Mouse (Mus musculus) heart, embryonic 10.5 days (tissue): ENCODE data around the gene Rcsd1. TPM values are rescaled to one million over a fixed set of nuclear protein-coding genes. Genes with fewer than 3 reads are reported as not detected.
"Not testable (repeated sequence)": the region's sequence is repeated elsewhere in the genome, so short reads cannot be mapped to it uniquely, and the experiment has no call there.

Experiments
- DNase-seq: peaks from one replicate; pipeline ENCODE4 v3.0.0-alpha.2; 2017; ENCODE audit warnings: low spot score
- H3K27ac ChIP-seq: fragments of 300-500 bp; sonication (generic); 2 replicates; pipeline ENCODE4 v1.5.1; 2016; ENCODE audit warnings: mild to moderate bottlenecking
- H3K27me3 ChIP-seq: fragments of 300-500 bp; sonication (generic); 2 replicates; pipeline ENCODE4 v1.6.1; 2016; ENCODE audit warnings: mild to moderate bottlenecking; ENCODE audit not compliant: poor library complexity, insufficient read depth, severe bottlenecking
- H3K36me3 ChIP-seq: fragments of 300-500 bp; sonication (generic); 2 replicates; pipeline ENCODE4 v1.6.1; 2016; ENCODE audit warnings: mild to moderate bottlenecking, moderate library complexity
- H3K4me1 ChIP-seq: fragments of 300-500 bp; sonication (generic); 2 replicates; pipeline ENCODE4 v1.6.1; 2016; ENCODE audit warnings: mild to moderate bottlenecking
- H3K4me3 ChIP-seq: fragments of 300-500 bp; sonication (generic); 2 replicates; pipeline ENCODE4 v1.5.1; 2016; ENCODE audit warnings: mild to moderate bottlenecking, moderate library complexity
- H3K9me3 ChIP-seq: fragments of 300-500 bp; sonication (generic); 2 replicates; pipeline ENCODE4 v1.6.1; 2016; ENCODE audit warnings: mild to moderate bottlenecking, moderate library complexity
- WGBS: fragments of 180-500 bp; shearing (Covaris S2); methylation state at CpG from one replicate; pipeline ENCODE4 v1.1.7; 2016; 5-methylcytosine and 5-hydroxymethylcytosine counted together
- polyA plus RNA-seq: library from polyadenylated mRNA; unstranded; fragments of >200 nt; fragmentation: Nextera tagmentation; extraction: Ambion mirVana; gene quantifications from 2 replicates; pipeline ENCODE4 v1.2.1, GENCODE M21; 2016

Gene Rcsd1
- polyA plus RNA-seq, 1 experiment from 2014 or later: 100 TPM

- H3K27me3 ChIP-seq, H3K9me3 ChIP-seq, DNase-seq, H3K4me3 ChIP-seq: not testable (repeated sequence)
- peak overlapping the region; percentile 77 for H3K27ac ChIP-seq
- peaks cover 40% of the 10 kb centered on the region for H3K36me3 ChIP-seq
- peaks cover 92% of the 10 kb centered on the region for H3K4me1 ChIP-seq
Measured at GRCm38 (mm10) chr1:165680086-165680485, 29.5 kb downstream of the Rcsd1 start.

- Histone ChIP-seq H3K4me1 (peaks cover 92% of the 10 kb centered on the region), H3K27ac (peak overlapping the region; percentile 77), H3K36me3 (peaks cover 40% of the 10 kb centered on the region), H3K27me3 (no peaks in the 10 kb centered on the region), H3K4me3 (no peak overlapping the region), H3K9me3 (no peaks in the 10 kb centered on the region)
- 33% methylated on average over 3 of the region's 3 CpGs for WGBS
- no peak for DNase-seq
Measured at GRCm38 (mm10) chr1:165679618-165679997, 29.9 kb downstream of the Rcsd1 start.

- H3K4me1 ChIP-seq: peaks cover 92% of the 10 kb centered on the region
- H3K36me3 ChIP-seq: peaks cover 44% of the 10 kb centered on the region
- H3K27ac ChIP-seq: no peak overlapping the region
- no peak overlapping the region for H3K4me3 ChIP-seq
- H3K27me3 ChIP-seq: no peaks in the 10 kb centered on the region
- DNase-seq: no peak
- 70% methylated on average over 15 of the region's 15 CpGs for WGBS
- H3K9me3 ChIP-seq: no peaks in the 10 kb centered on the region
Measured at GRCm38 (mm10) chr1:165678861-165679617, 30.5 kb downstream of the Rcsd1 start.

- Histone ChIP-seq H3K36me3 (peaks cover 38% of the 10 kb centered on the region), H3K4me1 (peaks cover 94% of the 10 kb centered on the region), H3K4me3 (no peak overlapping the region), H3K9me3 (no peaks in the 10 kb centered on the region), H3K27ac (peak overlapping the region; percentile 70), H3K27me3 (no peaks in the 10 kb centered on the region)
- 46% methylated on average over 4 of the region's 4 CpGs for WGBS
- no peak for DNase-seq
Measured at GRCm38 (mm10) chr1:165677558-165677957, 32.0 kb downstream of the Rcsd1 start.

GRCm38 (mm10) chr1:165676993-165677392, 32.6 kb downstream of the Rcsd1 start:
- Histone ChIP-seq H3K4me3 (no peak overlapping the region), H3K27ac (peak overlapping the region; percentile 70), H3K4me1 (peaks cover 92% of the 10 kb centered on the region), H3K27me3 (no peaks in the 10 kb centered on the region), H3K9me3 (no peaks in the 10 kb centered on the region), H3K36me3 (peaks cover 38% of the 10 kb centered on the region)
- 33% methylated on average over 3 of the region's 3 CpGs for WGBS
- no peak for DNase-seq

- no peaks in the 10 kb centered on the region for H3K27me3 ChIP-seq
- 86% methylated on average over 9 of the region's 9 CpGs for WGBS
- peaks cover 89% of the 10 kb centered on the region for H3K4me1 ChIP-seq
- DNase-seq: no peak
- peaks cover 42% of the 10 kb centered on the region for H3K36me3 ChIP-seq
- H3K27ac ChIP-seq: 0 out of 2 replicates have a peak overlapping the region, but pooled peaks have one; percentile 39
- H3K4me3 ChIP-seq: no peak overlapping the region
- no peaks in the 10 kb centered on the region for H3K9me3 ChIP-seq
Measured at GRCm38 (mm10) chr1:165675167-165675566, 34.4 kb downstream of the Rcsd1 start.

GRCm38 (mm10) chr1:165672355-165672754, 37.2 kb downstream of the Rcsd1 start:
- Histone ChIP-seq H3K4me1 (peaks cover 86% of the 10 kb centered on the region), H3K4me3 (no peak overlapping the region), H3K36me3 (peaks cover 35% of the 10 kb centered on the region), H3K27me3 (no peaks in the 10 kb centered on the region), H3K9me3 (no peaks in the 10 kb centered on the region), H3K27ac (no peak overlapping the region)
- WGBS: 73% methylated on average over 9 of the region's 9 CpGs
- DNase-seq: no peak

- no peaks in the 10 kb centered on the region for H3K9me3 ChIP-seq
- peaks cover 23% of the 10 kb centered on the region for H3K36me3 ChIP-seq
- H3K27me3 ChIP-seq: no peaks in the 10 kb centered on the region
- no peak for DNase-seq
- H3K27ac ChIP-seq: peak overlapping the region; percentile 60
- WGBS: 49% methylated on average over 6 of the region's 6 CpGs
- H3K4me1 ChIP-seq: peaks cover 83% of the 10 kb centered on the region
- no peak overlapping the region for H3K4me3 ChIP-seq
Measured at GRCm38 (mm10) chr1:165670056-165670455, 39.5 kb downstream of the Rcsd1 start.

GRCm38 (mm10) chr1:165668904-165669303, 40.7 kb downstream of the Rcsd1 start:
- no peak for DNase-seq
- Histone ChIP-seq H3K36me3 (peaks cover 30% of the 10 kb centered on the region), H3K27ac (peak overlapping the region; percentile 87), H3K4me3 (no peak overlapping the region), H3K27me3 (no peaks in the 10 kb centered on the region), H3K9me3 (no peaks in the 10 kb centered on the region), H3K4me1 (peaks cover 80% of the 10 kb centered on the region)
- WGBS: 48% methylated on average over 4 of the region's 4 CpGs

GRCm38 (mm10) chr1:165667380-165667779, 42.2 kb downstream of the Rcsd1 start:
- peak; percentile 85 for DNase-seq
- WGBS: 26% methylated on average over 13 of the region's 13 CpGs
- H3K36me3 ChIP-seq: peaks cover 43% of the 10 kb centered on the region
- no peaks in the 10 kb centered on the region for H3K27me3 ChIP-seq
- H3K27ac ChIP-seq: peak overlapping the region; percentile 87
- H3K4me1 ChIP-seq: peaks cover 82% of the 10 kb centered on the region
- peak overlapping the region; percentile 29; the same call in 1 of the 2 replicates for H3K4me3 ChIP-seq
- H3K9me3 ChIP-seq: no peaks in the 10 kb centered on the region

GRCm38 (mm10) chr1:165666944-165667343, 42.6 kb downstream of the Rcsd1 start:
- Histone ChIP-seq H3K27me3 (no peaks in the 10 kb centered on the region), H3K4me3 (peak overlapping the region; percentile 29; the same call in 1 of the 2 replicates), H3K27ac (peak overlapping the region; percentile 87), H3K9me3 (no peaks in the 10 kb centered on the region), H3K36me3 (peaks cover 46% of the 10 kb centered on the region), H3K4me1 (peaks cover 83% of the 10 kb centered on the region)
- 83% methylated on average over 6 of the region's 6 CpGs for WGBS
- DNase-seq: no peak

- no peak for DNase-seq
- peaks cover 80% of the 10 kb centered on the region for H3K4me1 ChIP-seq
- H3K27me3 ChIP-seq: no peaks in the 10 kb centered on the region
- 70% methylated on average over 5 of the region's 5 CpGs for WGBS
- H3K36me3 ChIP-seq: peaks cover 47% of the 10 kb centered on the region
- peak overlapping the region; percentile 62 for H3K27ac ChIP-seq
- H3K9me3 ChIP-seq: no peaks in the 10 kb centered on the region
- H3K4me3 ChIP-seq: no peak overlapping the region
Measured at GRCm38 (mm10) chr1:165665758-165666157, 43.8 kb downstream of the Rcsd1 start.

GRCm38 (mm10) chr1:165663277-165663676, 46.3 kb downstream of the Rcsd1 start:
- 68% methylated on average over 16 of the region's 16 CpGs for WGBS
- H3K27ac ChIP-seq: peak overlapping the region; percentile 86
- H3K9me3 ChIP-seq: no peaks in the 10 kb centered on the region
- H3K36me3 ChIP-seq: peaks cover 59% of the 10 kb centered on the region
- H3K27me3 ChIP-seq: no peaks in the 10 kb centered on the region
- H3K4me1 ChIP-seq: peaks cover 57% of the 10 kb centered on the region
- DNase-seq: no peak
- no peak overlapping the region for H3K4me3 ChIP-seq
